Comparison of ENCODE assay signal across 8 mouse cellular contexts in genomic region chr17:34931735-34932098, GRCm38 (mm10). TPM values are rescaled to one million over a fixed set of nuclear protein-coding genes. Genes with fewer than 3 reads are reported as not detected.
A peak's percentile ranks its signal among the peaks of the same experiment; 100 is the strongest.
DNase-seq lines count a peak whose midpoint lies in the region; ATAC-seq and TF ChIP-seq lines count a peak whose summit lies in the region.

No protein-coding gene starts in this region.

- peak overlapping the region; percentile 36; the same call in 1 of the 2 replicates for H3K27ac ChIP-seq in hindbrain, embryonic 12.5 days
- H3K27ac ChIP-seq in liver, embryonic 14.5 days: no peak overlapping the region

- H3K79me3 ChIP-seq in C2C12 (ENCODE audit: low read depth): no peaks in the 10 kb centered on the region

- peak overlapping the region; percentile 55 for H3K4me3 ChIP-seq in C2C12 (ENCODE audit: insufficient read depth, poor library complexity, severe bottlenecking)
- peak overlapping the region; percentile 65 for H3K4me3 ChIP-seq in hindbrain, embryonic 12.5 days
- H3K4me3 ChIP-seq in liver, embryonic 14.5 days (ENCODE audit: insufficient read depth in 1 of 2, low read depth in 2 of 2, low read length in 2 of 2): peak overlapping the region; percentile 61 to 62

- peak overlapping the region; percentile 98 for H3K4me2 ChIP-seq in hindbrain, embryonic 12.5 days (replicated peaks)
- peak overlapping the region; percentile 89 for H3K4me2 ChIP-seq in liver, embryonic 14.5 days (ENCODE audit: low read depth)

- no peaks in the 10 kb centered on the region for H3K9me3 ChIP-seq in hindbrain, embryonic 12.5 days (replicated peaks)
- no peaks in the 10 kb centered on the region for H3K9me3 ChIP-seq in liver, embryonic 14.5 days (ENCODE audit: control insufficient read depth, low read length)

- H3K79me2 ChIP-seq in C2C12 (ENCODE audit: control insufficient read depth, insufficient read depth): no peaks in the 10 kb centered on the region

- no peak for TF ChIP-seq EP300 in liver, embryonic 14.5 days (IDR thresholded peaks at IDR 0.05; ENCODE audit: low read depth)

- H3K9ac ChIP-seq in hindbrain, embryonic 12.5 days: peak overlapping the region; percentile 80
- H3K9ac ChIP-seq in liver, embryonic 14.5 days (replicated peaks): peak overlapping the region; percentile 58

- no peaks in the 10 kb centered on the region for H3K27me3 ChIP-seq in C2C12 (ENCODE audit: control insufficient read depth, insufficient read depth, insufficient read length)
- H3K27me3 ChIP-seq in hindbrain, embryonic 12.5 days: no peaks in the 10 kb centered on the region
- no peaks in the 10 kb centered on the region for H3K27me3 ChIP-seq in liver, embryonic 14.5 days (ENCODE audit: control insufficient read depth, insufficient read depth, low read length)

- no peak; the same call in 1 of the 2 replicates for ATAC-seq in hindbrain, embryonic 12.5 days (ENCODE audit: low FRiP score)
- ATAC-seq in liver, embryonic 14.5 days (ENCODE audit: insufficient read depth): no peak

- H3K4me1 ChIP-seq in hindbrain, embryonic 12.5 days: peaks cover 15% of the 10 kb centered on the region
- H3K4me1 ChIP-seq in liver, embryonic 14.5 days (replicated peaks; ENCODE audit: control insufficient read depth in 2 of 2, insufficient read depth in 2 of 2, low read length in 1 of 2): peaks cover 2 to 5% of the 10 kb centered on the region in 2 experiments; a peak in 3 of 4 replicates

- H3ac ChIP-seq in C2C12 (ENCODE audit: control insufficient read depth, insufficient read length, low read depth): peak overlapping the region; percentile 64

- 13% methylated on average over 14 of the region's 14 CpGs for WGBS in hindbrain, embryonic 12.5 days
- WGBS in liver, embryonic 14.5 days (ENCODE audit: insufficient replicate concordance): 18% methylated on average over 14 of the region's 14 CpGs

- no peak for TF ChIP-seq CTCF in C2C12 (IDR thresholded peaks at IDR 0.05; ENCODE audit: control insufficient read depth, insufficient read depth, insufficient read length)
- TF ChIP-seq CTCF in liver, embryonic 14.5 days (IDR thresholded peaks at IDR 0.05; ENCODE audit: low read depth): no peak

- no peaks in the 10 kb centered on the region for H3K36me3 ChIP-seq in C2C12 (ENCODE audit: control insufficient read depth, insufficient read depth)
- peaks cover 13% of the 10 kb centered on the region; the same call in 1 of the 2 replicates for H3K36me3 ChIP-seq in hindbrain, embryonic 12.5 days
- H3K36me3 ChIP-seq in liver, embryonic 14.5 days (replicated peaks; ENCODE audit: control insufficient read depth, insufficient read depth, low read depth): no peaks in the 10 kb centered on the region

- peak; percentile 34 for DNase-seq in embryo, embryonic 10.5 days (ENCODE audit: low spot score)
- no peak for DNase-seq in embryo, embryonic 11 days
- DNase-seq in cerebellum, postnatal 14 days: peak; percentile 58 to 59
- no peak for DNase-seq in liver, embryonic 14.5 days (ENCODE audit: low read depth in 3 of 3, low spot score in 3 of 3)
- DNase-seq in right cerebral cortex, postnatal 25 days: peak; percentile 65
- DNase-seq in ovary, adult 18-20 months (ENCODE audit: low spot score): no peak

TF ChIP-seq in C2C12, 6 proteins besides CTCF, POLR2A, EP300 and RAD21:
- no peak for TF ChIP-seq CEBPB (IDR thresholded peaks at IDR 0.05; ENCODE audit: low read depth)
- no peak for TF ChIP-seq MAX (IDR thresholded peaks at IDR 0.05)
- TF ChIP-seq FOSL1 (IDR thresholded peaks at IDR 0.05; ENCODE audit: insufficient read depth, low read length, poor library complexity, severe bottlenecking): no peak
- no peak for TF ChIP-seq MYOD1 (IDR thresholded peaks at IDR 0.05; ENCODE audit: control insufficient read depth, insufficient read length, low read depth)
- TF ChIP-seq MYOG (IDR thresholded peaks at IDR 0.05; ENCODE audit: control insufficient read depth, extremely low read depth, insufficient read length): no peak

RNA-seq across cellular contexts. Expression of gene Neu1, which starts 0.7 kb away (rescaled TPM):
- 11.7 TPM for polyA plus RNA-seq in C2C12 (2012; fragmentation: generic; extraction: Trizol)
- 25.2 and 28.2 TPM in 2 replicates for polyA plus RNA-seq in hindbrain, embryonic 12.5 days (2016; fragmentation: Nextera tagmentation; extraction: Ambion mirVana)
- polyA plus RNA-seq in liver, embryonic 14.5 days (2012; rRNA removed): 9.7 and 11.0 TPM in 2 replicates
- 10.1 and 10.4 TPM in 2 replicates for polyA plus RNA-seq in liver, embryonic 14.5 days (2014; fragmentation: Nextera tagmentation; extraction: Ambion mirVana)

RNA-seq across cellular contexts. Expression of gene Slc44a4, which starts 17.5 kb away (rescaled TPM):
- 0.06 TPM for polyA plus RNA-seq in C2C12 (2012; fragmentation: generic; extraction: Trizol)
- polyA plus RNA-seq in hindbrain, embryonic 12.5 days (2016; fragmentation: Nextera tagmentation; extraction: Ambion mirVana): 0.13 and 0.15 TPM in 2 replicates
- polyA plus RNA-seq in liver, embryonic 14.5 days (2012; rRNA removed): 1.0 and 1.6 TPM in 2 replicates
- 2.5 and 2.7 TPM in 2 replicates for polyA plus RNA-seq in liver, embryonic 14.5 days (2014; fragmentation: Nextera tagmentation; extraction: Ambion mirVana)

RNA-seq across cellular contexts. Expression of gene Hspa1b, which starts 27.3 kb away (rescaled TPM):
- 22.6 TPM for polyA plus RNA-seq in C2C12 (2012; fragmentation: generic; extraction: Trizol)
- 0.08 and 0.25 TPM in 2 replicates for polyA plus RNA-seq in hindbrain, embryonic 12.5 days (2016; fragmentation: Nextera tagmentation; extraction: Ambion mirVana)
- polyA plus RNA-seq in liver, embryonic 14.5 days (2012; rRNA removed): 1.5 and 3.5 TPM in 2 replicates
- not detected in 2 replicates for polyA plus RNA-seq in liver, embryonic 14.5 days (2014; fragmentation: Nextera tagmentation; extraction: Ambion mirVana)

RNA-seq across cellular contexts. Expression of gene Ehmt2, which starts 33.4 kb away (rescaled TPM):
- polyA plus RNA-seq in C2C12 (2012; fragmentation: generic; extraction: Trizol): 106 TPM
- polyA plus RNA-seq in hindbrain, embryonic 12.5 days (2016; fragmentation: Nextera tagmentation; extraction: Ambion mirVana): 110 and 113 TPM in 2 replicates
- 28.5 and 29.7 TPM in 2 replicates for polyA plus RNA-seq in liver, embryonic 14.5 days (2012; rRNA removed)
- 10.2 TPM in 2 replicates for polyA plus RNA-seq in liver, embryonic 14.5 days (2014; fragmentation: Nextera tagmentation; extraction: Ambion mirVana)

RNA-seq across cellular contexts. Expression of gene C2, which starts 33.7 kb away (rescaled TPM):
- 0.32 TPM for polyA plus RNA-seq in C2C12 (2012; fragmentation: generic; extraction: Trizol)
- 1.4 and 2.6 TPM in 2 replicates for polyA plus RNA-seq in hindbrain, embryonic 12.5 days (2016; fragmentation: Nextera tagmentation; extraction: Ambion mirVana)
- polyA plus RNA-seq in liver, embryonic 14.5 days (2012; rRNA removed): 14.6 and 15.6 TPM in 2 replicates
- polyA plus RNA-seq in liver, embryonic 14.5 days (2014; fragmentation: Nextera tagmentation; extraction: Ambion mirVana): 14.1 and 15.8 TPM in 2 replicates

Comparison
In these comparisons a context has a peak if more than half of its experiments do, and no peak if none do; other contexts are left out.
1. DNase-seq: peak in embryo, embryonic 10.5 days (single experiment), cerebellum, postnatal 14 days (2 of 2) and right cerebral cortex, postnatal 25 days (single experiment); none in embryo, embryonic 11 days (single experiment), liver, embryonic 14.5 days (0 of 3) and ovary, adult 18-20 months (single experiment).
2. Peak in every context shown above with its lines, with median percentiles within 50 percentile points of each other: H3K4me3 ChIP-seq.